12 mouse cellular contexts compared by ENCODE assay signal in genomic region chr6:30178023-30178639, GRCm38 (mm10).
DNase-seq lines count a peak whose midpoint lies in the region; ATAC-seq and TF ChIP-seq lines count a peak whose summit lies in the region.
"Had no signal": no experiment of that assay in that cellular context is flagged by ENCODE, and none has a peak within 500 bp of the region (broad histone marks: within the 10 kb centered on the region; RNA-seq: fewer than 3 reads in every experiment).

No protein-coding gene starts in this region.

- no peaks in the 10 kb centered on the region for H3K9me3 ChIP-seq in heart, embryonic 11.5 days (replicated peaks; ENCODE audit: control insufficient read depth, low read length)
- no peaks in the 10 kb centered on the region for H3K9me3 ChIP-seq in midbrain, embryonic 10.5 days (replicated peaks)
- H3K9me3 ChIP-seq in midbrain, postnatal 0 days (ENCODE audit: low read length) = no peaks in the 10 kb centered on the region
- H3K9me3 ChIP-seq in ES-E14 (ENCODE audit: control insufficient read depth, insufficient read depth, low read depth, low read length) = no peaks in the 10 kb centered on the region
- H3K9me3 ChIP-seq in limb, embryonic 13.5 days = peaks cover 2% of the 10 kb centered on the region; the same call in 1 of the 2 replicates

- no peak overlapping the region for H3K9ac ChIP-seq in heart, embryonic 11.5 days (ENCODE audit: low read depth, low read length)
- no peak overlapping the region for H3K9ac ChIP-seq in midbrain, postnatal 0 days (replicated peaks; ENCODE audit: low read length, poor library complexity, severe bottlenecking)
- peak overlapping the region; percentile 45; the same call in 1 of the 2 replicates for H3K9ac ChIP-seq in ES-E14 (ENCODE audit: insufficient read depth, low read depth, low read length, poor library complexity, severe bottlenecking)
- H3K9ac ChIP-seq in limb, embryonic 13.5 days = no peak overlapping the region
- H3K9ac ChIP-seq: liver, postnatal 0 days had no signal

- in situ Hi-C loops in ES-E14 (cut with MboI; ENCODE audit: low sequenced_read_pairs in 2 of 2, unreplicated experiment in 2 of 2) = no loop called here

- no peaks in the 10 kb centered on the region for H3K36me3 ChIP-seq in heart, embryonic 11.5 days (ENCODE audit: control insufficient read depth, insufficient read depth, low read length)
- H3K36me3 ChIP-seq in midbrain, embryonic 10.5 days = no peaks in the 10 kb centered on the region
- no peaks in the 10 kb centered on the region for H3K36me3 ChIP-seq in midbrain, postnatal 0 days (ENCODE audit: insufficient read depth, low read length)
- H3K36me3 ChIP-seq in ES-E14 (ENCODE audit: control insufficient read depth, insufficient read depth, low read length, poor library complexity, severe bottlenecking) = no peaks in the 10 kb centered on the region
- H3K36me3 ChIP-seq in limb, embryonic 13.5 days = no peaks in the 10 kb centered on the region
- H3K36me3 ChIP-seq: G1E had no signal

- peak; percentile 86 for DNase-seq in heart, adult 11 months
- DNase-seq in midbrain, embryonic 10.5 days (ENCODE audit: low spot score) = peak; percentile 42
- no peak for DNase-seq in midbrain, postnatal 0 days (ENCODE audit: low spot score)
- DNase-seq in ES-E14 (ENCODE audit: low read depth, low spot score) = no peak
- DNase-seq in gastrocnemius, adult 8-10 months (ENCODE audit: low spot score in 2 of 2) = no peak
- DNase-seq in frontal cortex, postnatal 25 days (ENCODE audit: low spot score in 2 of 2) = no peak
- DNase-seq: adrenal gland, postnatal 10 days; liver, postnatal 0 days had no signal

- no peak for TF ChIP-seq CTCF in midbrain, postnatal 0 days (IDR thresholded peaks at IDR 0.05)

- H3K4me2 ChIP-seq in heart, embryonic 11.5 days = no peak overlapping the region
- H3K4me2 ChIP-seq in midbrain, postnatal 0 days (ENCODE audit: low read depth, low read length, poor library complexity, severe bottlenecking) = no peak overlapping the region
- H3K4me2 ChIP-seq in limb, embryonic 13.5 days (replicated peaks) = peak overlapping the region; percentile 30; the same call in 1 of the 2 replicates

- H3K4me1 ChIP-seq in heart, embryonic 11.5 days (ENCODE audit: control insufficient read depth, insufficient read depth, low read length) = peaks cover 39% of the 10 kb centered on the region
- H3K4me1 ChIP-seq in midbrain, embryonic 10.5 days = peaks cover 60% of the 10 kb centered on the region
- H3K4me1 ChIP-seq in midbrain, postnatal 0 days (ENCODE audit: insufficient read depth, low read length) = 0 out of 2 replicates have a peak, but pooled peaks cover 3% of the 10 kb centered on the region
- peaks cover 6 to 20% of the 10 kb centered on the region in 2 experiments for H3K4me1 ChIP-seq in ES-E14 (ENCODE audit: control insufficient read depth in 2 of 2, insufficient read depth in 2 of 2, low read length in 2 of 2, poor library complexity in 1 of 2)
- peaks cover 52% of the 10 kb centered on the region for H3K4me1 ChIP-seq in limb, embryonic 13.5 days

- 3% methylated on average over 27 of the region's 27 CpGs for WGBS in heart, embryonic 11.5 days (ENCODE audit: insufficient replicate concordance)
- 2% methylated on average over 27 of the region's 27 CpGs for WGBS in midbrain, embryonic 10.5 days
- 1% methylated on average over 27 of the region's 27 CpGs for WGBS in midbrain, postnatal 0 days
- WGBS in limb, embryonic 13.5 days = 3% methylated on average over 27 of the region's 27 CpGs

- H3K4me3 ChIP-seq in heart, embryonic 11.5 days (ENCODE audit: low read depth, low read length) = no peak overlapping the region
- H3K4me3 ChIP-seq in midbrain, embryonic 10.5 days = peak overlapping the region; percentile 19
- H3K4me3 ChIP-seq in midbrain, postnatal 0 days (ENCODE audit: low read depth, low read length) = no peak overlapping the region
- peak overlapping the region; percentile 22 to 35 for H3K4me3 ChIP-seq in ES-E14 (ENCODE audit: insufficient read depth in 1 of 2, low read depth in 1 of 2, low read length in 2 of 2, poor library complexity in 1 of 2, severe bottlenecking in 1 of 2)
- 0 out of 2 replicates have a peak overlapping the region, but pooled peaks have one; percentile 7 for H3K4me3 ChIP-seq in limb, embryonic 13.5 days
- H3K4me3 ChIP-seq: erythroblast, embryonic 14.5 days had no signal

- no peak for ATAC-seq in heart, embryonic 11.5 days (replicated peaks; ENCODE audit: insufficient number of reproducible peaks, low FRiP score, low TSS enrichment)
- ATAC-seq in midbrain, postnatal 0 days (ENCODE audit: low FRiP score) = no peak
- no peak for ATAC-seq in limb, embryonic 13.5 days (ENCODE audit: low FRiP score, low read depth)
- ATAC-seq: liver, postnatal 0 days had no signal

- peaks cover 90% of the 10 kb centered on the region for H3K27me3 ChIP-seq in heart, embryonic 11.5 days (ENCODE audit: control insufficient read depth, insufficient read depth, low read length)
- peaks cover 100% of the 10 kb centered on the region for H3K27me3 ChIP-seq in midbrain, embryonic 10.5 days (ENCODE audit: low read depth, poor library complexity, severe bottlenecking)
- peaks cover 59% of the 10 kb centered on the region for H3K27me3 ChIP-seq in midbrain, postnatal 0 days (ENCODE audit: insufficient read depth, low read length)
- H3K27me3 ChIP-seq in limb, embryonic 13.5 days = peaks cover 98% of the 10 kb centered on the region

- H3K27ac ChIP-seq in heart, embryonic 11.5 days (ENCODE audit: low read depth, low read length) = no peak overlapping the region
- H3K27ac ChIP-seq in midbrain, embryonic 10.5 days (replicated peaks) = no peak overlapping the region
- no peak overlapping the region for H3K27ac ChIP-seq in midbrain, postnatal 0 days (ENCODE audit: low read depth, low read length)
- no peak overlapping the region; the same call in 1 of the 2 replicates for H3K27ac ChIP-seq in ES-E14 (ENCODE audit: insufficient read depth, low read depth, low read length, poor library complexity, severe bottlenecking)
- H3K27ac ChIP-seq in limb, embryonic 13.5 days = no peak overlapping the region

TF ChIP-seq in ES-E14, 5 proteins besides CTCF, POLR2A, EP300 and RAD21:
- no peak for TF ChIP-seq ZC3H11A (IDR thresholded peaks at IDR 0.05; ENCODE audit: borderline replicate concordance, low read depth, low read length)
- TF ChIP-seq HCFC1 (IDR thresholded peaks at IDR 0.05; ENCODE audit: borderline replicate concordance, insufficient read depth, low read length) = no peak
- no peak for TF ChIP-seq ZNF384 (IDR thresholded peaks at IDR 0.05; ENCODE audit: low read depth, low read length)
- TF ChIP-seq MAFK (IDR thresholded peaks at IDR 0.05; ENCODE audit: insufficient read depth, low read depth, low read length) = no peak
- TF ChIP-seq CHD2 (IDR thresholded peaks at IDR 0.05; ENCODE audit: low read depth, low read length) = no peak

Comparison
In these comparisons a context has a peak if more than half of its experiments do, and no peak if none do; other contexts are left out.
1. DNase-seq: peak in heart, adult 11 months (single experiment) and midbrain, embryonic 10.5 days (single experiment); none in midbrain, postnatal 0 days (single experiment), ES-E14 (single experiment), gastrocnemius, adult 8-10 months (0 of 2) and frontal cortex, postnatal 25 days (0 of 2).
2. H3K4me3 ChIP-seq: peak in midbrain, embryonic 10.5 days (single experiment), ES-E14 (2 of 2) and limb, embryonic 13.5 days (single experiment); none in heart, embryonic 11.5 days (single experiment) and midbrain, postnatal 0 days (single experiment).